ENCODE assay signal across 8 mouse cellular contexts in the genomic region with DNA sequence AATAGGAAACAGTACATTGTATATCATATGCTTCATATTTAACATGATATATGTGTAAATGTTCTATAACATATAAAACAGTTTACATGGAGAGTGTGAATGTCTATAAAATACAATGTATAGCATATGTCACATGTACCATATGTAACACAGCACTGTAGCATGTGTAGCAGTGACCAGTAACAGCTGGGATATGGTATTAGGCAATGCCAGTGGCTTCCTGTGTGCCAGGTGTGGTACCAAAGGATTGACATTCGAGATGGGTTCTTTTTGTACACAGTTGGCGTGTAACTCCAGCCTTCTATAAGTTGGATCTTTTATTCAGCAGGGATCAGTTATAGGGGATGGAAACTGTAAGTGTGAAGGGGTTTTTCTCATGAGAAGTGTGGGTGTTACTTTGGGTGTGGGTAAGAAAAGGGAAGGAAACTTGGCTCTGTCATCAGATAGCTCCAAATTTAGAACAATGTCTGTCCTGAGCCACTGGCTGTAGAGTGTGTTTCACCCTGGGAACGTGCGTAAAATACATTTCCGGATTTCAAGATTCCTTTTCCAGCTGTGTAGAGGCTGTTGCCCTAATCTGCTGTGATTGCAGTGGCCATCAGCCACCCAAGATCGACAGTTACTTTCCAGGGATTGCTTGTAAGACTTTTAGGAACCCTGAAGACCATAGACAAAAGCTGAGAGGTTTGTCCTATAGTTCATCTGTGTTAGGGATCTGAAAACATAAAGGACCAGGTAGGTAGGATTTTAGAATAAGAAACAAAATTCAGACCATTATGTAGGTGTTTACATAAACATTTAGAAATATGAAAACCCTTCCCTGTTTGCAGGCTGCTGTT. TPM values are rescaled to one million over a fixed set of nuclear protein-coding genes. Genes with fewer than 3 reads are reported as not detected.
DNase-seq lines count a peak whose midpoint lies in the region; ATAC-seq lines count a peak whose summit lies in the region.

No protein-coding gene starts in this region.

- H3K27ac ChIP-seq in heart, embryonic 14.5 days (replicated peaks in 1 of 2; ENCODE audit: control insufficient read depth in 1 of 2, insufficient read depth in 1 of 2, low read depth in 2 of 2, low read length in 2 of 2), result peak overlapping the region; percentile 65 to 72

- intact Hi-C loops in heart, postnatal 36 days (cut with DNase I), result loop anchor here (2.0 kb wide), 1 partner anchor 16 kb away; no protein-coding TSS in a partner anchor

- 0 out of 2 replicates have a peak overlapping the region, but pooled peaks have one; percentile 27 for H3K4me2 ChIP-seq in heart, embryonic 14.5 days (ENCODE audit: low read length)

- no peaks in the 10 kb centered on the region for H3K27me3 ChIP-seq in heart, embryonic 14.5 days (ENCODE audit: control insufficient read depth, insufficient read depth, low read length)

- ATAC-seq in heart, embryonic 14.5 days (ENCODE audit: insufficient number of reproducible peaks, insufficient read depth, low FRiP score, low read depth), result no peak
- no peak for ATAC-seq in megakaryocyte-erythroid progenitor cell, adult 5-6 weeks (replicated peaks; ENCODE audit: low FRiP score, low TSS enrichment, poor library complexity, severe bottlenecking)

- H3K9me3 ChIP-seq in heart, embryonic 14.5 days (ENCODE audit: control insufficient read depth, low read length), result no peaks in the 10 kb centered on the region

- H3K4me3 ChIP-seq in heart, embryonic 14.5 days (ENCODE audit: control insufficient read depth in 1 of 2, insufficient read depth in 1 of 2, low read depth in 1 of 2, low read length in 2 of 2), result no peak overlapping the region

- H3K36me3 ChIP-seq in heart, embryonic 14.5 days (ENCODE audit: control insufficient read depth, insufficient read depth, low read length), result no peaks in the 10 kb centered on the region

- peaks cover 15 to 32% of the 10 kb centered on the region in 2 experiments for H3K4me1 ChIP-seq in heart, embryonic 14.5 days (ENCODE audit: control insufficient read depth in 2 of 2, insufficient read depth in 2 of 2, low read length in 2 of 2)

- WGBS in heart, embryonic 14.5 days, result 44% methylated on average over 6 of the region's 6 CpGs

- peak; percentile 99 for DNase-seq in heart, adult 11 months
- no peak for DNase-seq in heart, postnatal 36 days
- DNase-seq in B cell, adult 2 months, result peak; percentile 36 to 41
- peak; percentile 63 for DNase-seq in lung, postnatal 10 days
- no peak for DNase-seq in urinary bladder, postnatal 14 days (ENCODE audit: low spot score)
- no peak for DNase-seq in urinary bladder, postnatal 10 days (ENCODE audit: low spot score)

- H3K9ac ChIP-seq in heart, embryonic 14.5 days (ENCODE audit: low read length), result no peak overlapping the region

RNA-seq across cellular contexts. Expression of a gene that starts 29.7 kb away (rescaled TPM):
- total RNA-seq in heart, postnatal 36 days (2021), result 10 to 100 TPM; 97.6 to 98.6 TPM
- 12.6 and 14.5 TPM in 2 replicates for polyA plus RNA-seq in heart, embryonic 14.5 days (2014; fragmentation: Nextera tagmentation; extraction: Ambion mirVana)
- 52.4 and 58.0 TPM in 2 replicates for total RNA-seq in megakaryocyte-erythroid progenitor cell, adult 5-6 weeks (2014; fragmentation: Nextera tagmentation)
- 30.6 and 41.4 TPM in 2 replicates for total RNA-seq in megakaryocyte-erythroid progenitor cell, adult 5-6 weeks (2017)

Comparison
In these comparisons a context has a peak if more than half of its experiments do, and no peak if none do; other contexts are left out.
1. DNase-seq: peak in heart, adult 11 months (single experiment), B cell, adult 2 months (2 of 2) and lung, postnatal 10 days (single experiment); none in heart, postnatal 36 days (0 of 2), urinary bladder, postnatal 14 days (single experiment) and urinary bladder, postnatal 10 days (single experiment).